Mouse (Mus musculus): ENCODE data around the gene Vezf1.

Gene Vezf1

DNA sequence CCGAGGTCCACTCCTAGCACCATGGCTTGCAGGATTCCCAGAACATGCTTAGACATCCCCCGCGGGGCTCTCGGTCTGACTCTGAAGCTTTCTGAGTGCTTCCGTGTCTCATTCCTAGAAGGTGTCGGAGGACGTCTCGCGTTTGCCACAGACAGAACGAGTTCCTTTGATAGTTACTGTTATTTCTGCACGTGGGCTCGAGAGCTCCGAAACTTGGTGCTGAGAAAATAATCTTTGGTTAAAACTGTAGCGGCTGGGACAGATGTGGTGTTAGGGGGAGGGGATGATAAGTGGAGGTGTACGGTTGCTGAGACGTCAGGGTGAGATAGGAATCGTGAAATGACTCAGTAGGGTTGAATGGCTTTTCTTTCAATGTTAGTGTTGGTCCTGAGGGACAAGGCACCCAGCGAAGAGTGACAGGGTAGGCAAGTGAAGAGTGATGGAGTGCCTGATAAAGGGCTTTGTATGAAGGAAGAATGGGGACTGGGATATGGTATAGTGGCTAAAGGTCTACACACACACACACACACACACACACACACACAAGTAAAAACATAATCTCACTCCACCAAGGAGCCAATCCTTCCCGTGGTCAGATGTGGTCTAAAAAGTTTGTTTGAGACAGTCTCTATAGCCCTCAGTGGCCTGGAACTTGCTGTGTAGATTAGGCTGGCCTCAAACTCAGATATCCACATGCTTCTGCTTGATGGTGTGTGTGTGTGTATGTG lies 35.3 kb downstream of the Vezf1 start:
- no peak for TF ChIP-seq GATA4 (IDR thresholded peaks at IDR 0.05; ENCODE audit: insufficient replicate concordance, low read length)

DNA sequence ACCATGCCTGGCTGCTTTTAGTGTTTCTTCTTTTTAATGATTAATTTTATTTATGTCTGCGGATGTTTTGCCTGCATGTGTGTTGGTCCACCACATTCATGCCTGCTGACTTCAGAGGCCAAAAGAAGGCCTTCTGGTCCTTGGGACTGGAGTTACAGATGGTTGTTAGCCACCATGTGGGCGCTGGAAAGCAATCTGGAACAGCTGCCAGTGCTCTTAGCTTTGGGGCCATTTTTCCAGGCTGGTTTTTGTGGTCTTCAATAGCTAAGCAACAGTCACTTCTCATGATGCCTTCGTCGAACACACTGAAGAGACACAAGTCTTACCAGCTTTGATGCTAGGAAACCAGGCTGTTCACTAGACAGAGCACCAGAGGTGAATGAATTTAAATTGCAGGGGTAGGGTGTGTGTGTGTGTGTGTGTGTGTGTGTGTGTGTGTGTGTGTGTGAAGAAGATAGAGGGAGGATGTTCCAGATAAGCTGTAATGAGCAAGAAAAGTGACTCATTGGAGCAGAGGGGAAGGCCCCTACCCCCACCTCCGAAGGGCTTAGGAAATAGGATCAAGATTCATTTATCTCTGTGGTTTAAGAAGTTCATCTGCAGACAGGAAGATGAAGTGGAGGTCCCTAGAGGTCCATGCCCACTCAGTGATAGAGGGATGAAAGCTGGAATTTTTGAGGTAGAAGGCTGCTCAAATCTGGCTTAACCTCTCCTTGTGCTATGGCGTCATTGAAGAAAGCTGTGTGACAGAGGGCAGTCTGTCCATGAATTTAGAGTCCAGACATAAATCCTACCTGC lies 37.6 kb downstream of the Vezf1 start:
- no peak for TF ChIP-seq GATA4 (IDR thresholded peaks at IDR 0.05; ENCODE audit: insufficient replicate concordance, low read length)

DNA sequence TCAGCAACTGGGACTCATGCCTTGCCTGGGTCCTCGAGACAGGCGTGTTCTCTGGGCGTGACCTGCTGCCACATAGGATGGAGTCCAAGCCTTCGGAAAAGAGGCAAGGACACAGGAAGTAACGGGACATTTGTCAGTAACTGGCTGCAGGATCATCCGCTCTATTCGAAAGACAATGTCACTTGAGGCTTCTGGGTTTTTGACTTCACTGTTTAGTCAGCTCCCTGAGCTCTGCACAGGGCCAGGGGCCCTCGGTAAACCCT lies 38.1 kb downstream of the Vezf1 start:
- TF ChIP-seq GATA4 (IDR thresholded peaks at IDR 0.05; ENCODE audit: insufficient replicate concordance, low read length): no peak

DNA sequence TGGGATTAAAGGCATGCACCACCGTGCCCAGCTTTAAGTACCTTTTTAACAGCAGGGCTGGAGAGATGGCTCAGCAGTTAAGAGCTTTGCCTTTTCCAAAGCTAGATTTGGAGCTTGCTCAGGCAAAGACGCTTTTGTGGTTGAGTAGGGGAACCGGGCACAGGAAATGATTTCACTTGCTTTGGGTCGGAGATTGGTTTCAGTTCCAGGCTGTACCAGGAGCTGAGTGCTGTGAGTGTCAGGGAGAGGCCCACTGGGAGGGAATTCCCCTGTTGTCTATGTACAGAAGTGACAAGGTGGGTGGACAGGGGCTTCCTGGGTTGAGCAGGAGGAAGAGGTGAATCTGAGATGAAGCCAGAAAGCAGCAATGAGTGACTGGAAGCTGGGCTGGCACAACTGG lies 39.3 kb downstream of the Vezf1 start:
- no peak for TF ChIP-seq GATA4 (IDR thresholded peaks at IDR 0.05; ENCODE audit: insufficient replicate concordance, low read length)

DNA sequence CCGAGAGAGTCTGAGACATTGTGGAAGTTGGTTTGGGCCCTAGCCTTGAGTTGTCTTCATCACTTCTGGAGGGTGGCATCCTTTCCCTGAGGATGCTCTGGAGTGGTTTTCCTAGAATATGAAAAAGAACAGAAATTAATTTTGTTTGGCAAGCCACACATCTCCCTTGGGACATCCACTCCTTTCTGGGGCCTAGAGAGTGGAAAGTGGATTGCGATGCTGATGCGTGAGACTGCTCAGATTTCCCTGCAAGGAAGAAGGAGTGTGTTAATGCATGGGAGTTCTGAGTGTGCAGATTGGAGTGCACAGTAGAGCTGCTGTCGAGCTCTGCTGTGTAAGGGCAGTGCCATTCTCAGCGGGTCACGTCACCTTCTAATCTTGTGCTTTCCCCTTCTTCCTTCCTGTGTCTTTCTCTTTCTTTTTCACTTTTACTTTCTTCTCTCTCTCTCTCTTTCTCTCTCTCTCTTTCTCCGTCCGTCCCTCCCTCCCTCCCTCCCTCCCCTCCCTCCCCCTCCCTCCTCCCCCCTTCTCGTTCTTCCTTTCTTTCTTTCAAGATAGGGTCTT lies 42.0 kb downstream of the Vezf1 start:
- no peak for TF ChIP-seq GATA4 (IDR thresholded peaks at IDR 0.05; ENCODE audit: insufficient replicate concordance, low read length)

DNA sequence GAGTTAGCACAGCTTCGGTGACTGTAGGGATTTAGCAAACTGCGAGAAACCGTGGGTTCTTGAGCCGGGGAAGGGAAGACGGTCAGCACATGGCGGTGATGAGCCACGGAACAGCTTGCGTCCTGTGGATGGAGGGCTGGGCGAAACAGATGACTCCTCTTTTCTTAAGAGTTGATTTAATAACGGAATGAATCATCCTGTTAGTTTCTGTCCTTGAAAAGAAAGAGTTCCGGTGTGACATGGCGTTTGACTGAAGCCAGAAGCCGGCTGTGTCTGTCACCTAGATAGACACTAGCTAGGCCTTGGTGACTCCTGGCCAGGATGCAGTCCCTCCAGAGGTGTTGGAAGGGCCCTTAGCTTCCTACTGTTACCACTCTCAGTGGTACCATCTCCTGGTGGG lies 44.0 kb downstream of the Vezf1 start:
- no peak for TF ChIP-seq GATA4 (IDR thresholded peaks at IDR 0.05; ENCODE audit: insufficient replicate concordance, low read length)

DNA sequence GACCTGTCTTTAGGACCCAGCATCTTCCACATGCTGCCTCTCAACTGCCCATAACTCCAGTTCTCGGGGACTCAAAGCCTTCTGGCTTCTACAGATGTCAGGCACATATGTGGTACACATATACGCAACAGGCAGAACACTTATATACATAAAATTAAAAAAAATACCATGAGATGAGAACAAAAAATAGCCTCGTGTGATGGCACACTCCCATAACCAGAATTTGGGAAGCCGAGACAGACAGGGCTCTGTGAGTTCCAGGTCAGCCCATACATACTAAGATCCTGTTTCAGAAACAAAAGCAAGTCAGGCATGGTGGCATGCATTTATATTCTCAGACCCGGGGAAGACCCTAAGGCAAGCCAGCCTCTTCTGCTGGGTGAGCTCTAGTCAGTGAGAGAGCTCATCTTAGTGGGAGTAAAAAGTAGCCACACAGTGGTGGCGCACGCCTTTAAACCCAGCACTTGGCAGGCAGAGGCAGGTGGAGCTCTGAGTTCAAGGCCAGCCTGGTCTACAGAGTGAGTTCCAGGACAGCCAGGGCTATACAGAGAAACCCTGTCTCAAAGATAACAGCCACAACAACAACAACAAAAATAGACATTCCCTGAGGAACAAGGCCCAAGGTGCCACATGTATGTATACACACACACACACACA lies 44.7 kb downstream of the Vezf1 start:
- no peak for TF ChIP-seq GATA4 (IDR thresholded peaks at IDR 0.05; ENCODE audit: insufficient replicate concordance, low read length)

DNA sequence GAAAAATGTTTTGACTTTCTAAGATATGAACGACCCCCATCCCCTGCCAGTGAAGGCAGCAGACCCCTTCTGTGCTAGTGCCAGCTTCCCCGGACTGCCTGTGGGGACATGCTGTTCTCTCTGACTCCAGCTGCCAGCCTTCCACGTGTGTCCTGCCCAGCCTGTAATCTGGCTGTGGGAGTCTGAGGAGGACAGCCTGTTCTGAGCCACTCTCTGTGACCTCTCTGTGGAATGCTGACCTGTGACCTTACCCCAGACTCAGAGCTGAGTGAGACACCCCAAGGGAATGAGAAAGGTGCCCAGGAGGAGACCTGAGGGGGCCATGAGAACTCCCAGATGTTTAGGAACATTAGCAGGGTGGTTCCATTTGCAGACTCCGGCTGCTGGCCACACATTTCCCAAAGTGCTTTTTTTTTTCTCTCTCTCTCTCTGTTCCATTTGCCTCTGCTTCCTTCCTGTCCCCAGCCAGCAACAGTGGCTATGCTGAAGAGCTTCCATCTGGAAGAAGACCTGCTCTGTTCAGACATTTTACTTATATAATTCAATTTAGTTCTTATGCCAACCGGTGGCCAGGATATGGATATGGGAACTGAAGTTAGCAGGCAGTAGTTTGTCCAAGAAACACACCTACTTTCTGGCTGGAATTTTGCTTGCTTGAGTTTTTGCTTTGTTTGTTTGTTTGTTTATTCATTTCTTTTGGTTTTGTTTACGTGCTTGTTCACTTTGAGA lies 45.6 kb downstream of the Vezf1 start:
- TF ChIP-seq GATA4 (IDR thresholded peaks at IDR 0.05; ENCODE audit: insufficient replicate concordance, low read length): peak; percentile 69; the same call in 1 of the 2 replicates

DNA sequence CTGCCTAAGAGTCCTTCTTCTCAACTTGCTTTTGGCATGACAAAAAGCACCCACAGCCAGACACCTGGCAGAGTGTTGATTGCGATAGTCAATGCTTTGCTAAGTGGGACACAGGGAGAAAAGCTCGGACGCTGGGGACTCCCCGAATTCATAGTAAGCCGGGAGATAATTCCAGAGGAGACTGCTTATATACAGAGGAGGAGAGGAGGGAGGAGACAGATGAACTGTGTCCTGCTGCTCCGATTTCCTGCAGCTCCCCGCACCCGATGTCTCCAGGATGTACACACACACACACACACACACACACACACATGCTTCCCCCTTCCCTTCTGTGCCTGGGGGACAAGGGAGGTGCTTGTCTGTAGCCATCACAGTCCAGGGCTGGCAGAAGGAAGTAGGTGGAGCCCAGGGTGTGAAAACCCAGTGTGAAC lies 46.8 kb downstream of the Vezf1 start:
- TF ChIP-seq GATA4 (IDR thresholded peaks at IDR 0.05; ENCODE audit: insufficient replicate concordance, low read length): peak; percentile 70

DNA sequence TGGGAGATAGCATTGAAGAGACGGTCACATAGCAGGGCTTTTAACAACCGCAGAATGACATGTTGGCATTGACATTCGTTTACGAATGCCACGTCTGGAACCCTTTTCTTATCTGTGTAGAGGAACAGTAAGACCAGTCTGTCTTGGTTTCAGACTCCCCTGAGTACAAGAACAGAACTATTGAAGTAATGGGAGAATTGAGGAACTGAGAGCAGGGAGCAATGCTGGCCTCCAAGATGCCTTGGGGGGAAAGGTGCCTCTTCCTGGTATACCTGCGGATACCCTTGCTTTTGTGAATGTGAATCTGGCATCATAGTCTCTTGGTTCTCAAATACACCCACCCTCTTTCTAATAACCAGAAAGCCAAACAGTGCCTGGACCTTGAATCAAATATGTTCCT lies 48.5 kb downstream of the Vezf1 start:
- TF ChIP-seq GATA4 (IDR thresholded peaks at IDR 0.05; ENCODE audit: insufficient replicate concordance, low read length): no peak

DNA sequence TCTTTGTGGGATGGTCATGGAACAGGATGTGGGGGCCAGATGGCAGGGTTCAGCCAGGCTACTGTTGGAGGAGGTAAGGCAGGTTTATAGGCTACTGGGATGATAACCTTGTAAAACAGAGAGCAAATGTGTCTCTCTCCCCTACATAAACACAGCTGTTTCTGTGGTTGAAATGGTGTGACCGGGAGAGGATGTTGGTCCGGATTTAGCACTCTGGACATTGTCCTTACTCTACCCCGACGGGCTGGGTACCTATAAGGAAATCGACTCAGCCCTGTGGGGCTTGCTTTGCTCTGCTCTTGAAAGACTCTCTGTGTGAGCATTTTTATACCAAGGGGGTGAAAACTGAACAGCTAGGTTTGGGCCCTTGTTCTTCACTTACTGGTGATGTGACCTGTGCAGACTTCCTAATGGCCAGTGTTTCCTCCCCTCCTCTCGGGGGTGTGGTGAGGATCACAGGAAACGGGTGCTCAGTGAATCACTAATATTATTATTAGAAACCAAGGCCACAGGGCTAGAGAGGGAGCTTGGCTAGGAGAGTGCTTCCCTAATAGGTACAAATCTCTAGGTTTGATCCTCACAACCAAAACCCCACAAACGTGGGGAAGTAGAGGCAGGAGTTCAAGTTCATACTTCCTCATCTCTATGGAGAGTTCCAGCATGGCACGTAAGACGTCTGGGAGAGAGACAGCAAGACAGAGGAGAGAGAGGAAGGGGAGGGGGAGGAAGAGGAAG lies 49.4 kb downstream of the Vezf1 start:
- TF ChIP-seq GATA4 (IDR thresholded peaks at IDR 0.05; ENCODE audit: insufficient replicate concordance, low read length): no peak

DNA sequence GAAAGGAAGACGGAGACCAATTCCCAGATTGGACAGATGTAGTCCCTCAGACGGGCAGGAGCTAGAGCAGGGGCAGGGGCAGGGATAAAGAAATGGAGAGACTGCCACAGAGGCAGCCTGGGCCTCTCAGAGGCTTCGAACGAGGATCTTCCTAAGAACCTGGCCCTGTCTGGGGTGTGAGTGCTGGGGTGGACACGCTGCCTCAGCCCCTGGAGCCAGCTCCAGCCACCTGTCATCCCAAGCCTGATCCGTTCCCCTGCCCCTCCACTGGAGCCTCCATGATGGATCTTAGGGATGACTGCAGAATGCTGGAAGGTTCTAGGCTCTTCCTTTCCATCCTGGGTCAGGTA lies 50.0 kb downstream of the Vezf1 start:
- no peak for TF ChIP-seq GATA4 (IDR thresholded peaks at IDR 0.05; ENCODE audit: insufficient replicate concordance, low read length)

DNA sequence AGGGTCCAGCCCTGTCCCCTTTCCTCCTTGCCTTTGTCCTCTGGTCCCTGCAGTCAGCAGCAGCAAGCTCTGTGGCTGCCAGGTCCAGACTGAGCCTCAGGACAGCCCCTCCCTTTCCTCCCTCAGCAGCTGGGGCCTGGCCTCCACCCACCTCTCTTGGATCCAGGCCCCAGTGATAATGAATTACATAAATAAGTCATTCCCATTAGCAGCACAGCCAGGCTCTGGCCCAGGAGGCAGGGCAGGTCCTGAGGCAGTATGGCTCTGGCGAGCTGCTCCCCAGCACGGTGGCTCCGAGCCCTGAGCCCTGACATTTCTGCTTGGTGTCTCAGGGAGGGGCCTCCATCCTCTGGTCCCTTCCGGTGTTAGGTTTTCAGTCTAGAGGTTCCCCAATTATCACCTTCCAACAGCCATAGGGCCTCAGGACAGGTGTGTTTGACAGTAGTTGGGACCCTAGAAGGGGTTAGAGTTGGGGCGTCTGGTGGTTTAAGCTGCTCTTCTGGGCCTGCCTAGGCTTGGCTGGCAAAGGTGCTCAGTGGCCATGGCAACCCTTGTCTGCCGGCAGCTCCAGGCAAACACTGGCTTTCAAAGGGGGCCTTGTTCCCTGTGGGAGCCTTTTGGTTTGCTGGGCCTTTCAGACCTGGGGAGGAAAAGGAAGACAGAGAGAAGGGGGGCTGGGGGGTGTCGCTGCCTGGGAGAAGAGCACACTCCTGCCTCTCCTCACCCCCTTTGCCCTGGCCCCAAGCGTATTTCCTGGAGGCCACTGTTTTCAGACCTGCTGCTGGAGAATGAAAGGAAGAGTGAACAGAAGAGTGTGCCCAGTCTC lies 51.0 kb downstream of the Vezf1 start:
- TF ChIP-seq GATA4 (IDR thresholded peaks at IDR 0.05; ENCODE audit: insufficient replicate concordance, low read length): peak; percentile 65; the same call in 1 of the 2 replicates

DNA sequence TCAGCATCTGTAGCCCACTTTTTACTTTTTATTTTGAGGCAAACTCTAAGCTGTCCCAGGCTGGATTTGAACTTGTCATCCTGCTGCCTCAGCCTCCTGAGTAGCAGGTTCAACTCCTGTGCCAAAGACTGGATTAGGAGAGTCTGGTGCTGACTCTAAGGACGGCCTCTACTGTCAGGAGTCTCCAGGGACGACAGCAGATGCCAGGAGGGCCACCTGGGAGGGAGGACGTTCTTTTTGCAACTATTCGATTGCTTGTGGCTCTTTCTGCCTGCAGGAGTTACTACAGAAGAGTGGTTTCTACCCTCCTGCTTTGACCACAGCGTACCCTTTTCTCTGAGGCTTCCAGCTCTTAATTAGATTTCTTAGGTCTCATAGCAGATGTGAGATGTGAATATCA lies 54.5 kb downstream of the Vezf1 start:
- no peak for TF ChIP-seq GATA4 (IDR thresholded peaks at IDR 0.05; ENCODE audit: insufficient replicate concordance, low read length)

Data from liver, adult (tissue).